Mouse (Mus musculus) stomach, embryonic 16.5 days (tissue): ENCODE results near the gene Methig1. TPM values are rescaled to one million over a fixed set of nuclear protein-coding genes. Genes with fewer than 3 reads are reported as not detected.
A peak's percentile ranks its signal among the peaks of the same experiment; 100 is the strongest.

ENCODE experiments used
- ATAC-seq: fragments of 200-750 bp; cut with Nextera tagmentation; 2 replicates; pipeline ENCODE4 v1.8.0; 2017; ENCODE audit warnings: moderate number of reproducible peaks, moderate TSS enrichment; ENCODE audit not compliant: insufficient read depth, low FRiP score
- H3K27ac ChIP-seq: fragments of 300-500 bp; sonication (generic); 2 replicates; pipeline ENCODE4 v1.5.1; 2014; ENCODE audit warnings: low read length
- H3K27me3 ChIP-seq: fragments of 300-500 bp; sonication (generic); 2 replicates; pipeline ENCODE4 v1.6.1; 2014; ENCODE audit warnings: low read length, control low read depth, mixed read lengths; ENCODE audit not compliant: control insufficient read depth, insufficient read depth
- H3K36me3 ChIP-seq: fragments of 300-500 bp; sonication (generic); 2 replicates; pipeline ENCODE4 v1.6.1; 2014; ENCODE audit warnings: low read length; ENCODE audit not compliant: control insufficient read depth, insufficient read depth
- H3K4me1 ChIP-seq: fragments of 300-500 bp; sonication (generic); 2 replicates; pipeline ENCODE4 v1.6.1; 2014; ENCODE audit warnings: low read length, control low read depth, mixed read lengths; ENCODE audit not compliant: control insufficient read depth, insufficient read depth
- H3K4me2 ChIP-seq: fragments of 300-500 bp; sonication (generic); 2 replicates; pipeline ENCODE4 v1.6.1; 2014; ENCODE audit warnings: low read depth, low read length, mixed read lengths
- H3K4me3 ChIP-seq: fragments of 300-500 bp; sonication (generic); replicated peaks from 2 replicates; pipeline ENCODE4 v1.5.1; 2014; ENCODE audit warnings: mild to moderate bottlenecking, low read length
- H3K9ac ChIP-seq: fragments of 300-500 bp; sonication (generic); 2 replicates; pipeline ENCODE4 v1.6.1; 2014; ENCODE audit warnings: low read length
- H3K9me3 ChIP-seq: fragments of 300-500 bp; sonication (generic); replicated peaks from 2 replicates; pipeline ENCODE4 v1.6.1; 2016; ENCODE audit warnings: low read length, control low read depth; ENCODE audit not compliant: control insufficient read depth
- WGBS: fragments of 180-500 bp; shearing (Covaris S2); extraction: QIAGEN DNeasy Blood & Tissue Kit; methylation state at CpG from one replicate; pipeline ENCODE4 v1.1.7; 2014; 5-methylcytosine and 5-hydroxymethylcytosine counted together
- polyA plus RNA-seq: library from polyadenylated mRNA; unstranded; fragments of >200 nt; fragmentation: Nextera tagmentation; extraction: Ambion mirVana; gene quantifications from 2 replicates; pipeline ENCODE4 v1.2.1, GENCODE M21; 2015

Methig1 gene
- polyA plus RNA-seq, 1 experiment from 2014 or later: 0.09 TPM

DNA sequence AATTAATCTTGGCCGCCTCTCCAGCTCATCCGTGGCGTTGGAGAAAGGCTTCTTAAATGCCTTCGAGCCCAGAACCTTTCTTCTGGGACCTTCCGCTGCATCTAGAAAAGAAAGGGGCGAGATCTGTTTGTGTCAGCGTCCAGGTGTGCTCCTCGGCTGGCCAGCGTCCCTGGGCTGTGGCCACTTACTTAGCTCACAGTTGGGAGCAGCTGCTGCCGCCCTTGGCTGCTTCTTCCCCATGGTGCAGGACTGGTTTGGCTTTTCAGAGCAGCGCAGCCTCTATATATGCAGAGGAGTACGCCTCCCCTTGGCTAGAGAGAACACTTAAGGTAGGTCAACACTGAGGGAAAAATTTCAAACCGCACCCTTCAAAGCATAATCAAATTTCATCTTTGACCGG lies 71.0 kb downstream of the Methig1 start:
- Histone ChIP-seq H3K27ac (peak overlapping the region; percentile 70), H3K4me3 (peak overlapping the region; percentile 83), H3K36me3 (no peaks in the 10 kb centered on the region), H3K4me2 (peak overlapping the region; percentile 100), H3K9me3 (no peaks in the 10 kb centered on the region), H3K9ac (peak overlapping the region; percentile 70), H3K4me1 (peaks cover 34% of the 10 kb centered on the region), H3K27me3 (0 out of 2 replicates have a peak, but pooled peaks cover 3% of the 10 kb centered on the region)
- WGBS: 3% methylated on average over 14 of the region's 14 CpGs
- no peak for ATAC-seq

DNA sequence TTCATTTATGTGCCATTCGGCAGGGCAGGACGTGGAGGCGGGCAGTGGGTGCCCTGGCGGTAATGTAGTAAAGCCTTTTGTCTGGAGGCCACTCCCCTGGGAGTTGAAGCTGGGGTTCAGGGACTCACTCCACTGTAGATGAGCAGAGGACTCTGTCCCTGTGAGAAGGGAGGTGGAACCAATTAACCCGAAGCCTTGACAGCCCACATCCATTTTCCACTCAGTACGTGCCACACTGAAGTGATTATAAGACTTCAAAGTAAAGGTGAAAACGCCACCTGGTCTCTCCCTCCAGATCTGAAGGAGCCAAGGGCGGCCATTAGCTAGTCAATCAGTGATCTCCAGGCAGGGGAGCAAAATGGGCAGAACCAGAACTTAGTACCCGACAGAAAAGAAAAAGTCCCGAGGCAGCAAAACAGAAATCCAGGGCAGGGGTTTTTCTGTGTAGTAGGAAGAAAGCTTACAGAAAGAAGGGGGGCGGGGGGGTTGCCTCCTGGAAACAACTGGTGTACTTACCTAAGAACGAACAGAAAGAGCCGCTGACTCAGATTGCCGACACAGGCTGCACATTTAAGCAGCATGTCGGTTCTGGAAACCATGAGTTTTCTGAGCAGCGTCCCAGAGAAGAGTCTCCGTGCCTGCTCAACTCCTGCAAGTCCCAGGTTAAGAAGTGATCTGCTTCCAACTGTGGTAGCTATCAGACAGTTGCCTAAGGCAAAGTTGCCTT lies 71.6 kb downstream of the Methig1 start, which contains the start of gene Slc11a2:
Gene Slc11a2, minus strand, starts transcription at position 677 of the 727 bp plus-strand sequence.
- 22% methylated on average over 17 of the region's 17 CpGs for WGBS
- Histone ChIP-seq H3K4me2 (peak within 1 kb of the TSS; percentile 100), H3K27me3 (0 out of 2 replicates have a peak, but pooled peaks cover 3% of the 10 kb centered on the region), H3K9ac (peak within 1 kb of the TSS; percentile 70), H3K27ac (peak within 1 kb of the TSS; percentile 70), H3K4me1 (peaks cover 30% of the 10 kb centered on the region), H3K4me3 (peak within 1 kb of the TSS; percentile 83), H3K9me3 (no peaks in the 10 kb centered on the region), H3K36me3 (no peaks in the 10 kb centered on the region)
- no peak for ATAC-seq

GRCm38 (mm10) chr15:100428296-100428905 lies 75.5 kb downstream of the Methig1 start:
- WGBS: 71% methylated on average over 13 of the region's 13 CpGs
- no peak overlapping the region for H3K9ac ChIP-seq
- H3K4me2 ChIP-seq: no peak overlapping the region
- H3K4me1 ChIP-seq: peaks cover 7% of the 10 kb centered on the region
- H3K36me3 ChIP-seq: no peaks in the 10 kb centered on the region
- 0 out of 2 replicates have a peak, but pooled peaks cover 3% of the 10 kb centered on the region for H3K27me3 ChIP-seq
- no peaks in the 10 kb centered on the region for H3K9me3 ChIP-seq
- no peak for ATAC-seq
- H3K27ac ChIP-seq: no peak overlapping the region; the same call in 1 of the 2 replicates
- H3K4me3 ChIP-seq: no peak overlapping the region

GRCm38 (mm10) chr15:100429959-100430565 lies 77.1 kb downstream of the Methig1 start:
- H3K36me3 ChIP-seq: no peaks in the 10 kb centered on the region
- H3K27ac ChIP-seq: no peak overlapping the region
- 0 out of 2 replicates have a peak, but pooled peaks have one; percentile 12 for ATAC-seq
- 0 out of 2 replicates have a peak, but pooled peaks cover 3% of the 10 kb centered on the region for H3K27me3 ChIP-seq
- no peak overlapping the region for H3K4me3 ChIP-seq
- no peaks in the 10 kb centered on the region for H3K9me3 ChIP-seq
- H3K9ac ChIP-seq: no peak overlapping the region
- H3K4me1 ChIP-seq: no peaks in the 10 kb centered on the region
- no peak overlapping the region for H3K4me2 ChIP-seq
- 61% methylated on average over 11 of the region's 11 CpGs for WGBS

DNA sequence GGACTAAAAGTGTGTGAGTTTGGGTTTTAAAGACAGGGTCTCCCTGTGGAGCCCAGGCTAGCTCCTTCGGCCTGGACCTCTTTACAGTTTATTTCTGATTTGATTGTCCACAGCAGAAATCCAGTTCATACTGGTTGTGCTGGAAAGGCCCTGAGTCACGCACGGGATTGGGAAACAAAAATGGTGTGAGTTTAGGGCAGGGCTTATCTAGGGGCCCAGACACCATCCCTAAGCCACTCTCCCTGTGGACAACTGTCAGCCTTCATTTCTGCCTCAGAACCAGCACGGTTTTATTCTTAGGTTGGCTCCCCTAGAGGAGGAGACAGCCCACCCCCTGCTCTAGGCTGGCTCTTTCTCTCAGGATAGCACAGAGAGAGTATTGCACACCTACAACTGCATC lies 80.3 kb downstream of the Methig1 start:
- Histone ChIP-seq H3K4me3 (no peak overlapping the region), H3K9ac (no peak overlapping the region), H3K4me1 (no peaks in the 10 kb centered on the region), H3K27me3 (no peaks in the 10 kb centered on the region), H3K4me2 (no peak overlapping the region), H3K27ac (no peak overlapping the region), H3K36me3 (no peaks in the 10 kb centered on the region), H3K9me3 (no peaks in the 10 kb centered on the region)
- WGBS: 65% methylated on average over 4 of the region's 4 CpGs
- ATAC-seq: no peak

Other genes starting within 250 kb of the Methig1 start
- 34.0 and 40.4 TPM in 2 replicates for gene Atf1, start 125.3 kb upstream of the Methig1 start, polyA plus RNA-seq
- 0.30 and 0.49 TPM in 2 replicates for gene Tmprss12, start 72.3 kb upstream of the Methig1 start, polyA plus RNA-seq
- 9.8 and 10.9 TPM in 2 replicates for gene Mettl7a1, start 49.0 kb upstream of the Methig1 start, polyA plus RNA-seq
- gene Mettl7a3, start 18.2 kb upstream of the Methig1 start, polyA plus RNA-seq: not detected in 2 replicates
- not detected in 2 replicates for gene Mettl7a2, start 51 bp downstream of the Methig1 start, polyA plus RNA-seq
- gene Higd1c, start 11.4 kb downstream of the Methig1 start, polyA plus RNA-seq: not detected in 2 replicates
- 0.13 TPM in 1 of 2 replicates, not detected in the other for gene Gm5475, start 69.0 kb downstream of the Methig1 start, polyA plus RNA-seq
- gene Slc11a2, start 71.9 kb downstream of the Methig1 start, polyA plus RNA-seq: 27.0 and 28.3 TPM in 2 replicates
- gene Letmd1, start 115.9 kb downstream of the Methig1 start, polyA plus RNA-seq: 25.8 and 26.7 TPM in 2 replicates
- 6.7 and 7.3 TPM in 2 replicates for gene Csrnp2, start 142.3 kb downstream of the Methig1 start, polyA plus RNA-seq
- 20.0 and 21.3 TPM in 2 replicates for gene Tfcp2, start 198.9 kb downstream of the Methig1 start, polyA plus RNA-seq
- 3.5 and 5.3 TPM in 2 replicates for gene Pou6f1, start 246.8 kb downstream of the Methig1 start, polyA plus RNA-seq